Comparison of ENCODE assay signal across 10 mouse cellular contexts in genomic region chr15:98035076-98035755, GRCm38 (mm10). TPM values are rescaled to one million over a fixed set of nuclear protein-coding genes. Genes with fewer than 3 reads are reported as not detected.
DNase-seq lines count a peak whose midpoint lies in the region; ATAC-seq and TF ChIP-seq lines count a peak whose summit lies in the region.
"Had no signal": no experiment of that assay in that cellular context is flagged by ENCODE, and none has a peak within 500 bp of the region (broad histone marks: within the 10 kb centered on the region; RNA-seq: fewer than 3 reads in every experiment).

No protein-coding gene starts in this region.

- peaks cover 17% of the 10 kb centered on the region for H3K4me1 ChIP-seq in forebrain, embryonic 12.5 days
- H3K4me1 ChIP-seq in limb, embryonic 15.5 days, result peaks cover 15% of the 10 kb centered on the region; the same call in 1 of the 2 replicates

- ATAC-seq in forebrain, embryonic 12.5 days (ENCODE audit: low FRiP score), result peak; percentile 49; the same call in 1 of the 2 replicates
- no peak for ATAC-seq in limb, embryonic 15.5 days (ENCODE audit: insufficient number of reproducible peaks, low FRiP score, low TSS enrichment, low read depth)

- 0% methylated on average over 3 of the region's 3 CpGs for WGBS in forebrain, embryonic 12.5 days
- 17% methylated on average over 3 of the region's 3 CpGs for WGBS in limb, embryonic 15.5 days

- H3K4me3 ChIP-seq in forebrain, embryonic 12.5 days (replicated peaks), result no peak overlapping the region
- H3K4me3 ChIP-seq in limb, embryonic 15.5 days, result no peak overlapping the region

- no peak for TF ChIP-seq CTCF in brain, embryonic 14.5 days (IDR thresholded peaks at IDR 0.05; ENCODE audit: borderline replicate concordance, extremely low read depth, insufficient read depth, insufficient read length)

- intact Hi-C loops in left cerebral cortex, postnatal 4 days (cut with DNase I), result no loop called here

- peaks cover 42% of the 10 kb centered on the region for H3K36me3 ChIP-seq in forebrain, embryonic 12.5 days (replicated peaks)
- H3K36me3 ChIP-seq in limb, embryonic 15.5 days, result peaks cover 30% of the 10 kb centered on the region

- H3K9me3 ChIP-seq in forebrain, embryonic 12.5 days, result 0 out of 2 replicates have a peak, but pooled peaks cover 4% of the 10 kb centered on the region
- no peaks in the 10 kb centered on the region for H3K9me3 ChIP-seq in limb, embryonic 15.5 days

- H3K27me3 ChIP-seq in forebrain, embryonic 12.5 days, result no peaks in the 10 kb centered on the region
- H3K27me3 ChIP-seq in limb, embryonic 15.5 days, result no peaks in the 10 kb centered on the region

- H3K27ac ChIP-seq in forebrain, embryonic 12.5 days, result 0 out of 2 replicates have a peak overlapping the region, but pooled peaks have one; percentile 38
- H3K27ac ChIP-seq in limb, embryonic 15.5 days, result peak overlapping the region; percentile 82; the same call in 1 of the 2 replicates

- TF ChIP-seq POLR2A in brain, embryonic 14.5 days (IDR thresholded peaks at IDR 0.05; ENCODE audit: borderline replicate concordance, extremely low read depth, insufficient read depth, insufficient read length, poor library complexity, severe bottlenecking), result no peak

- peak overlapping the region; percentile 22; the same call in 1 of the 2 replicates for H3K9ac ChIP-seq in forebrain, embryonic 12.5 days
- no peak overlapping the region for H3K9ac ChIP-seq in limb, embryonic 15.5 days

- DNase-seq in left cerebral cortex, postnatal 4 days, result peak; percentile 15
- no peak for DNase-seq in left cerebral cortex, adult 8-10 months (ENCODE audit: low spot score in 2 of 2)
- peak; percentile 88 for DNase-seq in brain, embryonic 14.5 days (ENCODE audit: low read depth)
- DNase-seq in yolk sac, embryonic 10.5 days (ENCODE audit: low spot score), result no peak
- DNase-seq in kidney, adult 11 months, result no peak
- DNase-seq: cerebellum, adult 9-10 months; embryo, embryonic 11 days; gastrocnemius, postnatal 25 days had no signal

- 0 out of 2 replicates have a peak overlapping the region, but pooled peaks have one; percentile 6 for H3K4me2 ChIP-seq in forebrain, embryonic 12.5 days
- H3K4me2 ChIP-seq in limb, embryonic 15.5 days, result no peak overlapping the region

RNA-seq across cellular contexts. Expression of gene Col2a1, which starts 30.7 kb away (rescaled TPM):
- total RNA-seq in left cerebral cortex, postnatal 4 days (2021), result 1 to 10 TPM; 2.5 to 5.4 TPM
- 1 to 10 TPM; 1.3 to 2.2 (median 1.6) TPM for total RNA-seq in left cerebral cortex, adult 8-10 months (2022)
- 60.2 and 78.5 TPM in 2 replicates for polyA plus RNA-seq in brain, embryonic 14.5 days (2012; rRNA removed)
- 112 and 122 TPM in 2 replicates for polyA plus RNA-seq in forebrain, embryonic 12.5 days (2016; fragmentation: Nextera tagmentation; extraction: Ambion mirVana)
- 807 and 885 TPM in 2 replicates for polyA plus RNA-seq in limb, embryonic 15.5 days (2015; fragmentation: Nextera tagmentation; extraction: Ambion mirVana)

RNA-seq across cellular contexts. Expression of gene Pfkm, which starts 57.2 kb away (rescaled TPM):
- total RNA-seq in left cerebral cortex, postnatal 4 days (2021), result 100 to 1,000 TPM; 156 to 177 TPM
- 100 to 1,000 TPM; 407 to 459 (median 428) TPM for total RNA-seq in left cerebral cortex, adult 8-10 months (2022)
- polyA plus RNA-seq in brain, embryonic 14.5 days (2012; rRNA removed), result 96.7 and 102 TPM in 2 replicates
- 52.5 and 56.6 TPM in 2 replicates for polyA plus RNA-seq in forebrain, embryonic 12.5 days (2016; fragmentation: Nextera tagmentation; extraction: Ambion mirVana)
- polyA plus RNA-seq in limb, embryonic 15.5 days (2015; fragmentation: Nextera tagmentation; extraction: Ambion mirVana), result 47.5 and 77.4 TPM in 2 replicates

RNA-seq across cellular contexts. Expression of gene Senp1, which starts 58.3 kb away (rescaled TPM):
- 10 to 100 TPM; 20.2 to 20.6 TPM for total RNA-seq in left cerebral cortex, postnatal 4 days (2021)
- 10 to 100 TPM; 13.2 to 15.3 (median 13.9) TPM for total RNA-seq in left cerebral cortex, adult 8-10 months (2022)
- polyA plus RNA-seq in brain, embryonic 14.5 days (2012; rRNA removed), result 20.0 and 25.3 TPM in 2 replicates
- 39.6 and 44.3 TPM in 2 replicates for polyA plus RNA-seq in forebrain, embryonic 12.5 days (2016; fragmentation: Nextera tagmentation; extraction: Ambion mirVana)
- 28.6 and 29.3 TPM in 2 replicates for polyA plus RNA-seq in limb, embryonic 15.5 days (2015; fragmentation: Nextera tagmentation; extraction: Ambion mirVana)

Comparison
In these comparisons a context has a peak if more than half of its experiments do, and no peak if none do; other contexts are left out.
1. DNase-seq: peak in left cerebral cortex, postnatal 4 days (single experiment) and brain, embryonic 14.5 days (single experiment); none in left cerebral cortex, adult 8-10 months (0 of 2), yolk sac, embryonic 10.5 days (single experiment) and kidney, adult 11 months (single experiment).